Mouse (Mus musculus) common myeloid progenitor, adult 5-6 weeks (primary cell): Measurements from ENCODE around the gene Mesp2. TPM values are rescaled to one million over a fixed set of nuclear protein-coding genes. Genes with fewer than 3 reads are reported as not detected.
"Not testable (repeated sequence)": the region's sequence is repeated elsewhere in the genome, so short reads cannot be mapped to it uniquely, and the experiment has no call there.

ENCODE experiments used
- ATAC-seq: replicated peaks from 2 replicates; pipeline ENCODE4 v1.8.0; 2016; ENCODE audit warnings: low read depth, mild to moderate bottlenecking, moderate TSS enrichment, inconsistent platforms; ENCODE audit not compliant: poor library complexity, severe bottlenecking
- total RNA-seq: library from RNA; stranded (forward); fragments of 200-1000, 187-1606 nt; gene quantifications from 2 replicates; pipeline ENCODE4 v1.2.3, GENCODE M21; 2017

Mesp2 gene
- 1.2 TPM in 1 of 2 replicates, not detected in the other for total RNA-seq

DNA sequence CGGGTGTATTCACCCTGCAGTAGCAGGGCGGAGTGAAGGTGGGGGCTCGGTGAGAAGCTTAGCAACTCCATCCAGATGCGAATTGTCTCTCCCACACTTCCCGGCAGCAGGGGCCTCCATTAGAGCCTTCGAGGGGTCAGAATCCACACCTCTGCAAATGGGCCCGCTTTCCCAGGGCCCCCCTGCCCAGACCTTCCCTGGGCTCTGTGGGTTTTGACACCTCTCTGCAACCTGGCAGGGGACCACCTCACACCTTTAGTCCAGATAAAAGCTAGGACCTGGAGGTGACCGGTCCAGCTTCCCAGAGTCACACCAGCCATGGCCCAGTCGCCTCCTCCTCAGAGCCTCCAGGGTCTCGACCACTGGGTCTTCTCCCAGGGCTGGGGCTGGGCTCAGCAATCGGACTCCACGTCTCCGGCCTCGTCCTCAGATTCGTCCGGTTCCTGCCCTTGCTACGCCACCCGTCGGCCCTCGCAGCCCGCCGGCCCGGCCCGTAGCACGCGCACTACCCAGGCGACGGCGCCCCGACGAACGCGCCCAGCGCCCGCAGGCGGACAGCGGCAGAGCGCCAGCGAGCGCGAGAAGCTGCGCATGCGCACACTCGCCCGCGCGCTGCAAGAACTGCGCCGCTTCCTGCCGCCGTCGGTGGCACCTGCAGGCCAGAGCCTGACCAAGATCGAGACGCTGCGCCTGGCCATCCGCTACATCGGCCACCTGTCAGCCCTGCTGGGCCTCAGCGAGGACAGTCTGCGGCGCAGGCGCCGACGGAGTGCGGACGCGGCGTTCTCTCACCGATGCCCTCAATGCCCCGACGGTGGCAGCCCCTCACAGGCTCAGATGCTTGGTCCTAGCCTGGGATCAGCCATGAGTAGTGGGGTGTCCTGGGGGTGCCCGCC lies at the start of gene Mesp2:
Mesp2 (plus strand) TSS at position 117 of the 896 bp plus-strand sequence.
- ATAC-seq: peak; percentile 70

DNA sequence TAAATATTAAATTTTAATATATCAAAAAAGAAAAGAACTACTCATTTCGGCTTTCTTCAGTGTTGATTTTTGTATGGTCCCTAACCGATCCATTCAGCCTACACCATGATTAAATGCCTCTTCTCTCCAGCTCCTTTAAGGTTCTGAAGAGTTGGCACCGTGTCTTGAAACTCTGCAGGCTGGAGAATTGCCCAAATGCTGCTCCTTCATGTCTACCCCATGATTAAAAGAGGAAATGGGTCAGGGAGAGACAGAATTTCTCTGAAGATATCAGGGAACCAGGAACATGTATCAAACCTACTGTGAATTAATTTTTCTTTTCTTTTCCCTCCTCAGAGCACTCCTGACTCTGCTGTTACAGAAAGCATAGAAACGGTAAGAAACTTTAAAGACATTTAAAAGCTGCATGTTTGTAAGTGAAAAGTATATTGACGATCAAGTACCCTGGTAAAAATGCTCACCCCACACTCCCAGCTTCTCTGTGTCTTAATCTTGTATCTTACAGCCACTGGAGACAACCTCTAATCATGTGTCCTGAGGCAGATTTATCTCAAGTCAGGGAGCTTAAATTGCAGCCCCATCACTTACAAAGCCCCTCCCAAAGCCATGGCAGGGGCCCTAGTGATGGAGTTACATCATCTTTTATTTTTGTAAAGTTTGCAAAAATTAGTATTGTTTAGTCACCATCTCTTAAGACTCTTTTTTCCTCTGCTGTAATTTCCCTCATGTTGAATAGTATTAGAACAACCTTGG lies 49.2 kb upstream of the Mesp2 start:
- no peak for ATAC-seq

DNA sequence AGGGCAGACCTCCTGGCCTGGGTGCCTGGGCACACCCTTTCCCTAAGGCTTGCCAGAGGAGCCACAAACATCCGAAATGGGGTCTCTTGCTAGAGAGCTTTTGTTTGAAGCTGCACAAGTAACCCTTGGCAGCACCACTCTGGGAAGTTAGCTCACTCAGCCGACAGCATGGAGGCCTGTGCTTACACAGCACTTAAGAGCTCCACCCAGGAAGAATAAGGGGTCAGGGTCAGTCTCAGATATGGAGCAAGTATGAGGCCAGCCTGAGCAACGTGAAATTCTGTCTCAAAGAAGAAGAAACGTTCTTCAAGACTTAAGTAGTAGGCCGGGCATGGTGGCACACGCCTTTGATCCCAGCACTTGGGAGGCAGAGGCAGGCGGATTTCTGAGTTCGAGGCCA lies 48.4 kb upstream of the Mesp2 start:
- ATAC-seq: no peak

DNA sequence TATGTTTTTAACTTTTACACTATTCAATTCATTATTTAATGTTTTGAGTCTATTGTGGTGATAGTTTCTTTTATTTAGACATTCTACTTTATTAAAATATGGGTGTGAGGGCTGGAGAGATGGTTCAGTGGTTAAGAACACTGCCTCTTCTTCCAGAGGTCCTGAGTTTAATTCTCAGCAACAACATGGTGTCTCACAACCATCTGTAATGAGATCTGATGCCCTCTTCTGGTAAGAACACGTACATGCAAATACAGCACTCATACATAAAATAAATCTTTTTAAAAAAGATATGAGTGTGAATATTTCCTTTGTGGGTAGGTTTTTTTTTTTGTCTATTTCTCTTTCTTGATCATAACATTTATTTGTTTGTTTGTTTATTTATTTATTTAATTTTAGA lies 44.5 kb upstream of the Mesp2 start:
- no peak for ATAC-seq

GRCm38 (mm10) chr7:79769664-79770063 lies 40.9 kb upstream of the Mesp2 start:
- ATAC-seq: no peak

DNA sequence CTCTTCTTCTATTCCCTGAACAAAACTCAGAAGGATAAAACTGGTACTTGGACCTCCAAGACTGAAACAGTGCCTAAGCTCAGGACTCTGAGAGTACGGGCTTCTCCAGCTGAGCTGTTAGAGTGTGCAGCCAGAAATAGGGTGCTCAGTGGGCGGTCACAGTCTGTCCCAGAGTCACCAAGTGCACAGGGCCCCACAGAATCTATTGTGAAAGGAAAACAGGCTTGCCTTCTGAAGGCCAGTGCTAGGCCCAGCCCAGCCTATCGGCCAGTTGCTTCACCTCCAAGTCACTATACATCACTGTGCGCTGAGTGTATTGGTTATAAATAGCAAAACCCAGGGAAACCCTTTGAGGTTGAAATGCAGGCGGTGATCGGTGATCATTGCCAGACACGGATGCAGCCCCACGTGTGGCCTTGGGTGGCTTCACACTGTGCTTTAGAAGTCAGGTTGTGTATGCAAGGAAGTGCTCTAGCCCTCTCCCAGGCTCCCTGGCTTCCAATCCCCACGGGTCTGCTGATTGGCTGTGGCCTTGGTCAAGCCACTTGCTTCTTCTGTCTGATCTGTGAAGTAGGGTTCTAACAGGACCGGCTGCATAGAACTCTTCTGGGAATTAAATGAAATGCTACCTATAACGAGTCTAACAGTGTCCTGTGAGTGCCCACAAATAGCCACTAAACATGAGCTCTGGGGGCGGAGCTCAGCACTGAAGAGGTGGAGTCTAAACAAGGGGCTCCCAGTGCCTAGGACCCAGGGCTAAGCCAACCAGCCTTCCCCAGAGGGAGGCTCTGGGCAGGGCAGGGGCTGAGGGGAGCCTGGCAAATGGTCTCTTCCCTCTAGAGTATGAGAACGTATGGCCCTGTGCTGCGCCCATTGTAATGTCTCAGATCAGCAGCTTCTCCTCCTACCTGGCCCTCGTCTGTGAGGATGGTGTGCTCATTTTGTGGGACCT lies 38.7 kb upstream of the Mesp2 start:
- no peak for ATAC-seq

DNA sequence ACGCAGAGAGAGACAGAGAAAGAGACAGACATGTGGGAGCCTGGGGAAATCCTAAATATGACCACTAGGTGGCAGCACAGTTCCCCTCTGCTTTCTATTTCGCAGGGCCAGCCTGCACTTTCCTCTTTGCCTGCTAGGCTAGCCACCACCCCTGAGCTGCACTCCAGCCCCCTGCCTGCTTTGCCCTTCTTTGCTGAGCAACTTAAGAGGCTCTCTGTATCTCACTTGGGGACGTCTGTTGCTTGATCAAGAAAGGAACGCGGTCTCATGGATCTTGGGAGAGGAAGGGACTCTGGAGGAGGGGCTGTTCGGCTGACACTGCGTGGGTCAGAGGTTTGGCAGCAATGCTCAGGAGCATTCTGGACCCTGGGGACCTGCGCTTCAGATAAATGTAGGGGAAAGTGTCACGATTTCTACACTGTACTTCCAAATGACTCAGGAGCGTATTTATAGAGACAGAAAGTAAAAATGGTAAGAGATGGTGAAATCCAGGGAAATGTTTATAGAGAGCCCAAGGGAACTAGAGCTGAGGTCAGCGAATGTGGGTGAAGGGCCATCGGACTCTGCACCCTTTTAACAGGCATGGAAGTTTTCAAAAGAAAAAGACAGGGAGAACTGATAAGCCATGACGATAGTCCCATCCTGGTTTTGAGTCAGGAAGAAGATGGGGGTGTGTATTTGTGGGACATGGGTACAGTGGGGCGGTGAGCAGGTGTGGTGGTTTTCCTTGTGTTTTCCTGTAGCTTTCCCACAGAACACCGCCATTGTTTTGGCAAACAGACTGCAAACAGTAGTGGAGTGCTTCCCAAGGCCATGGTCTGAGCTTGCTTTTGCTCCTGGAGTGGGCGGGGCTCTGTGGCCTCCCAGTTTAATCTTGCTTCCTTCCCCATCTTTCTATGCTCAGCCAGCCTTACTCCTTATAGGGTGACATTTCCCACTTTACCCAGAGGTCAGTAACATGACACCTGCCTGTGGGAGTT lies 29.6 kb upstream of the Mesp2 start:
- peak; percentile 94 for ATAC-seq

DNA sequence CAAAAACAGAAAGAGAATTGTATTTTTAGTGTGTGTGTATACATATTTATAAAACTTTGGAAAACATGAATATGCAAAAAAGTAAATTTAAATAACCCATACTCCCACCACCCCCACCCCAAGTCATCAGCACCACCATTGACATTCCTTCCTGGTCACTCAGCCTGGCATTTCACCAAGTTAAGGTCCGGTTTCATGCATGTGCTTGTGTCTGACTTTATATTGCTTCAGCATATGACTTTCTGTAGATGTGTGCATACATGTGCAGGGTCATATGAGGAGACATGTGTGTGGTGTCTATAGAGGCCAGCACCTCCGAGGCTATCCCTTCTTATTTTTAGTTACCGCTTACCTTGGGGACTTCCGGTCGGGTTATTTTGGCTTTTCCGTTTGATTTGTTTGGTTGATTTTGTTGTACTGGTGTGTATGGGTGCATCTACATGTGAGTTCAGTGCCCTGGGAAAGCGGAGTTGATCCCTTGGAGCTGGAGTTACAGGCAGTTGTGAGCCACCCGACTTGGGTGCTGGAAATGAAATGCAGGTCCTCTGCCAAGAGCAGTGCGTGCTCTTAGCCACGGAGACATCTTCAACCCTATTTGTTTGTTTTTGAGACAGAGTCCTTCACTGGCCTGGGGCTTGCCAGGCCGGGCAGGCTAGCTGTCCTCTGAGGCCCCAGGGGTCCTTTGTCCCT lies 28.6 kb upstream of the Mesp2 start:
- no peak for ATAC-seq

GRCm38 (mm10) chr7:79782516-79782855 lies 28.0 kb upstream of the Mesp2 start:
- no peak for ATAC-seq

DNA sequence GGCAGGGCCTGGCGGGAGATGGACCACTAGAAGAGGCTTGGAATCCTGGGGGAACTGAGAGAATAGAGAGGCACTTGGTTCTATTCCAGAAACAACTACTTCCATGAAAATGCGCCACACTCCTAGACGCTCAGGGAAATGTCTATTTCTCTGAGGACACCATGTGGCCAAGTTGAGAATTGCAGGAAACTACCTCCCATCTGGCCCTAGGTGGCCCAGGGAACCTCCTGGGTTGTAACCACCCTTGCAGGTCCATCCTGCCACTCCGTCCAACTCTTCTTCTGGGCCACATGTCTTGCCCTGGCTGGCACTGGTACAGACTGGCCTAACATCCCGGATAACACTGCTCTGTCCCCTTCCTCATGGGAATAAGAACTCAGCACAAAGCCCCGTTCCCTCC lies 24.2 kb upstream of the Mesp2 start:
- peak; percentile 81 for ATAC-seq

DNA sequence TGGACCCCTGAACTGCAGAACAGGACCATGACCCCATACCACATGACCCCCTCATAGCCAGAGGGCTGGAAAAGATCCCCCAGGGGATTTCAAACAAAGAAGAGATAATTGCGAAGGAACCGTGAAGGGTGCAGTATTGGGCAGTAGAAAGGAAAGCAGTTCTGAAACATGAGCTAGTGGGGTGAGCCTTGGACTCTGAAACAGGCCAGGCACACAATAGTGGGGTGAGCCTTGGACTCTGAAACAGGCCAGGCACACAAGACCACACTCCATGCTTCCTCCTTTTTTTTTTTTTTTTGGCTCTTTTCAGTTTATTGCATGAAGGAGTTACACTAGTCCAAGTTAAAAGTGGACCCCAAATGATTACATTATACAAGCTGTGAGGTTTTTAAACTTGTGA lies 20.7 kb upstream of the Mesp2 start:
- ATAC-seq: not testable (repeated sequence)

GRCm38 (mm10) chr7:79792635-79793421 lies 17.7 kb upstream of the Mesp2 start:
- ATAC-seq: peak; percentile 42

DNA sequence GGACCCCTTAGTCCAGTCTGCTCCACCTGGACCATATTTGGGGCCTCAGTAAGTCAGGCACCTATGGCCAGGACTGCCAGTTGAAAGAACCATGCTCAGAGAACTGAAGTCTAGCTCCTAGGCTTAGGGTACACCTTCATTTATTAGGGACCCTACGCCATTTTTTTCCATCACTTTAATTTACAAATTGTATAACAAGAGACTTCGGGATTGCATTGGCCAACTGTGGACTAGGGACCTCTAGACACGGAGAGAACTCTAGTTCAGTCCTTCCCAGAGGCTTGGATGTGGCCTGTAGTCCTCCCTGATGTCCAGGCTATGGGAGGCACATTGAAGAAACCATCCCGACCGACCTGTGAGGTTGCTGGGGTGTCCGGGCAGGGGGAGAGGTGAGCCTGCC lies 16.8 kb upstream of the Mesp2 start, which contains the start of gene Mesp1:
Mesp1 (minus strand) TSS at position 101 of the 400 bp plus-strand sequence.
- ATAC-seq: no peak

GRCm38 (mm10) chr7:79798606-79799005 lies 11.9 kb upstream of the Mesp2 start:
- no peak for ATAC-seq

- ATAC-seq: peak; percentile 82
Measured at GRCm38 (mm10) chr7:79799048-79799447, 11.5 kb upstream of the Mesp2 start.

GRCm38 (mm10) chr7:79799506-79799905 lies 11.0 kb upstream of the Mesp2 start:
- no peak for ATAC-seq

DNA sequence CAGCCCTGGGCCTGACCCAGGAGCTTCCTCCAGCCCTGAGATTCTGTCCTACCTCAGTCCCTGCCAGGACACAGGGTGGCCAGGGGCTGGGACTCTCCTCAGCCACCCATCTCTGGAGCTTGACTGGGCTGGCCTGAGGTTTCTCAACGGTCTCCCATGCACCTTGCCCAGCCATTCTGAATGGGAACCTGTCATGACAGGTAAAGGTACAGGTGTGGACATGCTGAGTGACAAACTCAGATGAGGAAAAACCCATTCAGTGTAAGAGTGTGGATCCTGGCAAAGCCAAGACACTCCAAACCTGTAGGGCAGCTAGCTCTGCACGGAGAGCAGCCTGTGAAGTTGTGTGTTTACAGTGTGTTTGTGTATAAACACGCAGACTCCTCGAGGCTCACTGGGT lies 10.2 kb upstream of the Mesp2 start:
- ATAC-seq: no peak

- no peak for ATAC-seq
Measured at GRCm38 (mm10) chr7:79801391-79801790, 9.1 kb upstream of the Mesp2 start.
